In genomic region chr1:59142809-59143208, GRCm38 (mm10) we compare ENCODE assay signal across 9 mouse cellular contexts. TPM values are rescaled to one million over a fixed set of nuclear protein-coding genes. Genes with fewer than 3 reads are reported as not detected.
A peak's percentile ranks its signal among the peaks of the same experiment; 100 is the strongest.
DNase-seq lines count a peak whose midpoint lies in the region; ATAC-seq lines count a peak whose summit lies in the region.
"Had no signal": no experiment of that assay in that cellular context is flagged by ENCODE, and none has a peak within 500 bp of the region (broad histone marks: within the 10 kb centered on the region; RNA-seq: fewer than 3 reads in every experiment).

No protein-coding gene starts in this region.

- no peak overlapping the region for H3K4me2 ChIP-seq in forebrain, embryonic 12.5 days

- no peaks in the 10 kb centered on the region for H3K36me3 ChIP-seq in forebrain, embryonic 10.5 days (replicated peaks)
- H3K36me3 ChIP-seq in forebrain, embryonic 12.5 days (replicated peaks): no peaks in the 10 kb centered on the region

- H3K9me3 ChIP-seq in forebrain, embryonic 10.5 days: no peaks in the 10 kb centered on the region
- H3K9me3 ChIP-seq in forebrain, embryonic 12.5 days: no peaks in the 10 kb centered on the region

- H3K27ac ChIP-seq in forebrain, embryonic 10.5 days: no peak overlapping the region
- H3K27ac ChIP-seq in forebrain, embryonic 12.5 days: no peak overlapping the region

- intact Hi-C loops in heart, postnatal 36 days (cut with DNase I): loop anchor here (1.0 to 5.0 kb wide), 3 partner anchors 74 to 373 kb away; no protein-coding TSS in a partner anchor

- DNase-seq in forebrain, embryonic 10.5 days (ENCODE audit: extremely low spot score, low spot score): peak; percentile 58
- DNase-seq in ovary, postnatal 10 days (ENCODE audit: low spot score): peak; percentile 7
- DNase-seq in ovary, adult 18-20 months (ENCODE audit: low spot score): no peak
- DNase-seq in c-Kit-positive CD71-positive TER-119-negative erythroid progenitor cells, embryonic 14.5 days (ENCODE audit: low read depth): peak; percentile 58
- DNase-seq in heart, postnatal 36 days: peak; percentile 56 to 73
- peak; percentile 79 for DNase-seq in lung, postnatal 10 days
- DNase-seq in spleen, postnatal 36 days (ENCODE audit: low spot score in 2 of 2): peak; percentile 37 to 57

- no peaks in the 10 kb centered on the region for H3K27me3 ChIP-seq in forebrain, embryonic 10.5 days (ENCODE audit: poor library complexity, severe bottlenecking)
- H3K27me3 ChIP-seq in forebrain, embryonic 12.5 days: no peaks in the 10 kb centered on the region

- ATAC-seq in forebrain, embryonic 12.5 days (ENCODE audit: low FRiP score): no peak

- H3K4me3 ChIP-seq in forebrain, embryonic 10.5 days: no peak overlapping the region
- H3K4me3 ChIP-seq in forebrain, embryonic 12.5 days (replicated peaks): no peak overlapping the region

- no peak overlapping the region for H3K9ac ChIP-seq in forebrain, embryonic 12.5 days

- no peaks in the 10 kb centered on the region for H3K4me1 ChIP-seq in forebrain, embryonic 10.5 days
- H3K4me1 ChIP-seq in forebrain, embryonic 12.5 days: no peaks in the 10 kb centered on the region

RNA-seq across cellular contexts. Expression of gene Mpp4, which starts 20.4 kb away (rescaled TPM):
- 0.14 and 0.20 TPM in 2 replicates for polyA plus RNA-seq in forebrain, embryonic 10.5 days (2016; fragmentation: Nextera tagmentation; extraction: Ambion mirVana)
- polyA plus RNA-seq in forebrain, embryonic 12.5 days (2016; fragmentation: Nextera tagmentation; extraction: Ambion mirVana): 0.28 and 0.32 TPM in 2 replicates
- total RNA-seq in heart, postnatal 36 days (2021): under 1 TPM in 1 of 2 experiments, not detected in 1; 0.08 TPM

RNA-seq across cellular contexts. Expression of gene Tmem237, which starts 22.6 kb away (rescaled TPM):
- 49.1 and 51.8 TPM in 2 replicates for polyA plus RNA-seq in forebrain, embryonic 10.5 days (2016; fragmentation: Nextera tagmentation; extraction: Ambion mirVana)
- polyA plus RNA-seq in forebrain, embryonic 12.5 days (2016; fragmentation: Nextera tagmentation; extraction: Ambion mirVana): 51.9 and 56.1 TPM in 2 replicates
- 1 to 10 TPM; 3.6 to 4.4 TPM for total RNA-seq in heart, postnatal 36 days (2021)

RNA-seq across cellular contexts. Expression of gene C2cd6, which starts 48.1 kb away (rescaled TPM):
- polyA plus RNA-seq in forebrain, embryonic 10.5 days (2016; fragmentation: Nextera tagmentation; extraction: Ambion mirVana): 0.09 TPM in 1 of 2 replicates, not detected in the other
- 0.11 TPM in 1 of 2 replicates, not detected in the other for polyA plus RNA-seq in forebrain, embryonic 12.5 days (2016; fragmentation: Nextera tagmentation; extraction: Ambion mirVana)
- not detected for total RNA-seq in heart, postnatal 36 days (2021)
- total RNA-seq: layer of hippocampus, postnatal 25 days had no signal
